8 mouse cellular contexts compared by ENCODE assay signal in the genomic region with DNA sequence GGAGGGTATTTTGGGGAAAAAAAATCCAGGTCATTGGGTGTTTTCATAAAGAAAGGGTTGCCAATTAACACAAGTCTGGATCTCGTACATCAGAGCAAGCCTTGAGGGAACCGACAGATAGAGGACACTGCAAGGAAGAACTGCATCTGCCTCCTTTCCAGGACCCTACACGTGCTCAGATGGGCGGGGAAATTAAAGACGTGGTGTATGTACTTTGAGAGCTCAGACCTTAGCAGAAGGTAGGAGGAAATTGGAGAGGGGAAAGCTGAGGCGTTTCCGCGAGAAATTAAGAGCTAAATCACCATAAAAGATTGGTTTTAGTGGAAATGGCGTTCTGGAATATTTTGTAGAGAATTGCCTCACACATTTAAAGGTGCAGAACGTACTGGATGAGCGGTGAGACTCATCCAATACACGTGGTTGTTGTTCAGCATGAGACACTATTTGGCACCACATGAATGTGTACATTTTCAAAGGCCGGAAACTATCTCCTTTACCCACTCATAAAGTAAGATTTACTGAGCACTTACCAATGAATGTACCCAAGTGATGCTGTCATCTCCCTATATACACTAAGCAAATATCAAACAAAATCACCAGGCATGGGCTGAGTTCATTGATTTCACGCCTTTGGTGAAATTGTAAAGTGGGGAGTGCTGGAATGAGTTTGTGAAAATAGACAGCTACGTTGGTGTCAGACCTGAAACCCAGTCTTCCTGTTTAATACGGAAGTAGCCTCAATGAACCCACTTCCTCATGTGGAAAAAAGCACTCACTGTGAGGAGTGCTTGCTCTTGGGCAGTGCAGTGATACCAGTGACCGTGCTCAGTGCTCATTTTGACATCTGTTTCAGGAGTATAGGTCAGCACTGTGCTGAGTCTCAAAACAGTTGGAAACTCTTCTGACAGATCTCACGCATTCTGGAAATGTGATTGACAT. TPM values are rescaled to one million over a fixed set of nuclear protein-coding genes. Genes with fewer than 3 reads are reported as not detected.
A peak's percentile ranks its signal among the peaks of the same experiment; 100 is the strongest.
DNase-seq lines count a peak whose midpoint lies in the region; ATAC-seq lines count a peak whose summit lies in the region.

No protein-coding gene starts in this region.

- H3K4me2 ChIP-seq in embryonic facial prominence, embryonic 11.5 days (ENCODE audit: low read depth, low read length), result peak overlapping the region; percentile 47
- peak overlapping the region; percentile 65 for H3K4me2 ChIP-seq in hindbrain, embryonic 14.5 days (replicated peaks)
- peak overlapping the region; percentile 66 for H3K4me2 ChIP-seq in neural tube, embryonic 15.5 days

- no peaks in the 10 kb centered on the region for H3K27me3 ChIP-seq in embryonic facial prominence, embryonic 11.5 days (ENCODE audit: control insufficient read depth, insufficient read depth, low read length)
- no peaks in the 10 kb centered on the region for H3K27me3 ChIP-seq in hindbrain, embryonic 14.5 days (ENCODE audit: control insufficient read depth, insufficient read depth, low read length)
- no peaks in the 10 kb centered on the region for H3K27me3 ChIP-seq in neural tube, embryonic 15.5 days (replicated peaks)

- H3K36me3 ChIP-seq in embryonic facial prominence, embryonic 11.5 days (replicated peaks; ENCODE audit: control insufficient read depth, insufficient read depth, low read depth, low read length), result no peaks in the 10 kb centered on the region
- peaks cover 21% of the 10 kb centered on the region for H3K36me3 ChIP-seq in hindbrain, embryonic 14.5 days (replicated peaks; ENCODE audit: control insufficient read depth, insufficient read depth)
- peaks cover 14% of the 10 kb centered on the region for H3K36me3 ChIP-seq in neural tube, embryonic 15.5 days

- 37% methylated on average over 18 of the region's 18 CpGs for WGBS in embryonic facial prominence, embryonic 11.5 days
- WGBS in hindbrain, embryonic 14.5 days, result 38% methylated on average over 18 of the region's 18 CpGs
- 32% methylated on average over 18 of the region's 18 CpGs for WGBS in neural tube, embryonic 15.5 days

- H3K4me1 ChIP-seq in embryonic facial prominence, embryonic 11.5 days (ENCODE audit: control insufficient read depth, insufficient read depth, low read length), result no peaks in the 10 kb centered on the region
- H3K4me1 ChIP-seq in hindbrain, embryonic 14.5 days (replicated peaks; ENCODE audit: control insufficient read depth, insufficient read depth, low read length), result peaks cover 26% of the 10 kb centered on the region
- H3K4me1 ChIP-seq in neural tube, embryonic 15.5 days, result peaks cover 38% of the 10 kb centered on the region

- H3K9ac ChIP-seq in embryonic facial prominence, embryonic 11.5 days (replicated peaks; ENCODE audit: low read length), result peak overlapping the region; percentile 73
- H3K9ac ChIP-seq in hindbrain, embryonic 14.5 days, result peak overlapping the region; percentile 79
- H3K9ac ChIP-seq in neural tube, embryonic 15.5 days (replicated peaks), result peak overlapping the region; percentile 87

- peak overlapping the region; percentile 61 for H3K4me3 ChIP-seq in embryonic facial prominence, embryonic 11.5 days (ENCODE audit: low read depth, low read length)
- H3K4me3 ChIP-seq in hindbrain, embryonic 14.5 days (replicated peaks; ENCODE audit: low read length), result peak overlapping the region; percentile 53
- peak overlapping the region; percentile 65 for H3K4me3 ChIP-seq in neural tube, embryonic 15.5 days (replicated peaks)

- peak; percentile 29; the same call in 1 of the 2 replicates for ATAC-seq in frontal cortex, adult (ENCODE audit: low TSS enrichment)
- no peak for ATAC-seq in embryonic facial prominence, embryonic 11.5 days (replicated peaks; ENCODE audit: insufficient number of reproducible peaks, low FRiP score, low TSS enrichment, low read depth)
- ATAC-seq in hindbrain, embryonic 14.5 days (ENCODE audit: low FRiP score), result peak; percentile 32; the same call in 1 of the 2 replicates
- peak; percentile 67 for ATAC-seq in neural tube, embryonic 15.5 days (ENCODE audit: low FRiP score)
- no peak; the same call in 1 of the 2 replicates for ATAC-seq in cerebellum, adult (ENCODE audit: insufficient number of reproducible peaks, low FRiP score, low TSS enrichment)

- peak overlapping the region; percentile 57 for H3K27ac ChIP-seq in embryonic facial prominence, embryonic 11.5 days (replicated peaks; ENCODE audit: low read depth, low read length)
- H3K27ac ChIP-seq in hindbrain, embryonic 14.5 days, result peak overlapping the region; percentile 93
- H3K27ac ChIP-seq in neural tube, embryonic 15.5 days (replicated peaks), result peak overlapping the region; percentile 93

- DNase-seq in frontal cortex, postnatal 10 days (ENCODE audit: low spot score in 2 of 2), result no peak
- DNase-seq in CD4-positive, CD25-positive, alpha-beta regulatory T cell, adult 2 months (ENCODE audit: low read depth, low spot score), result peak; percentile 61
- DNase-seq in embryonic facial prominence, embryonic 11.5 days (ENCODE audit: low spot score), result peak; percentile 21
- DNase-seq in hindbrain, embryonic 14.5 days (ENCODE audit: low spot score), result no peak
- DNase-seq in lung, adult 18-20 months, result peak; percentile 22 to 26

- H3K9me3 ChIP-seq in embryonic facial prominence, embryonic 11.5 days (replicated peaks; ENCODE audit: control insufficient read depth, low read length), result no peaks in the 10 kb centered on the region
- H3K9me3 ChIP-seq in hindbrain, embryonic 14.5 days (ENCODE audit: control insufficient read depth, low read length), result no peaks in the 10 kb centered on the region
- no peaks in the 10 kb centered on the region for H3K9me3 ChIP-seq in neural tube, embryonic 15.5 days (replicated peaks)

RNA-seq across cellular contexts. Expression of a gene that starts 0.9 kb away (rescaled TPM):
- polyA plus RNA-seq in embryonic facial prominence, embryonic 11.5 days (2014; fragmentation: Nextera tagmentation; extraction: Ambion mirVana), result 49.5 and 50.5 TPM in 2 replicates
- 37.3 and 37.4 TPM in 2 replicates for polyA plus RNA-seq in hindbrain, embryonic 14.5 days (2014; fragmentation: Nextera tagmentation; extraction: Ambion mirVana)
- polyA plus RNA-seq in neural tube, embryonic 15.5 days (2015; fragmentation: Nextera tagmentation; extraction: Ambion mirVana), result 34.7 and 36.8 TPM in 2 replicates

RNA-seq across cellular contexts. Expression of a gene that starts 1.8 kb away (rescaled TPM):
- polyA plus RNA-seq in embryonic facial prominence, embryonic 11.5 days (2014; fragmentation: Nextera tagmentation; extraction: Ambion mirVana), result 145 and 148 TPM in 2 replicates
- 88.1 and 88.5 TPM in 2 replicates for polyA plus RNA-seq in hindbrain, embryonic 14.5 days (2014; fragmentation: Nextera tagmentation; extraction: Ambion mirVana)
- 78.0 and 89.4 TPM in 2 replicates for polyA plus RNA-seq in neural tube, embryonic 15.5 days (2015; fragmentation: Nextera tagmentation; extraction: Ambion mirVana)

RNA-seq across cellular contexts. Expression of a gene that starts 29.2 kb away (rescaled TPM):
- 54.3 and 60.8 TPM in 2 replicates for polyA plus RNA-seq in embryonic facial prominence, embryonic 11.5 days (2014; fragmentation: Nextera tagmentation; extraction: Ambion mirVana)
- polyA plus RNA-seq in hindbrain, embryonic 14.5 days (2014; fragmentation: Nextera tagmentation; extraction: Ambion mirVana), result 28.4 and 36.5 TPM in 2 replicates
- polyA plus RNA-seq in neural tube, embryonic 15.5 days (2015; fragmentation: Nextera tagmentation; extraction: Ambion mirVana), result 25.9 and 33.0 TPM in 2 replicates

Comparison
In these comparisons a context has a peak if more than half of its experiments do, and no peak if none do; other contexts are left out.
1. ATAC-seq: peak in frontal cortex, adult (single experiment), hindbrain, embryonic 14.5 days (single experiment) and neural tube, embryonic 15.5 days (single experiment); none in embryonic facial prominence, embryonic 11.5 days (single experiment) and cerebellum, adult (single experiment).
2. DNase-seq: peak in CD4-positive, CD25-positive, alpha-beta regulatory T cell, adult 2 months (single experiment), embryonic facial prominence, embryonic 11.5 days (single experiment) and lung, adult 18-20 months (2 of 2); none in frontal cortex, postnatal 10 days (0 of 2) and hindbrain, embryonic 14.5 days (single experiment).
3. Peak in every context shown above with its lines, with median percentiles within 50 percentile points of each other: H3K27ac ChIP-seq, H3K4me2 ChIP-seq, H3K4me3 ChIP-seq and H3K9ac ChIP-seq.